Mouse (Mus musculus) megakaryocyte, embryonic 14.5 days (primary cell): ENCODE measurements around the gene Rsad1.

Experiments used
- FLI1 ChIP-seq: IDR thresholded peaks from 2 replicates; pipeline ENCODE4 v1.6.1; 2012; ENCODE audit warnings: low read length, inconsistent platforms, mixed read lengths
- GATA1 ChIP-seq: IDR thresholded peaks from 3 replicates; pipeline ENCODE4 v1.6.1; 2012; ENCODE audit warnings: mixed read lengths, low read length, inconsistent platforms, borderline replicate concordance

- no peak for TF ChIP-seq GATA1
- TF ChIP-seq FLI1: no peak
These were observed 6.7 kb downstream of the Rsad1 start for GRCm38 (mm10) chr11:94542400-94542799.
